Mouse (Mus musculus) heart, postnatal 0 days (tissue): ENCODE data around the gene Veph1. TPM values are rescaled to one million over a fixed set of nuclear protein-coding genes. Genes with fewer than 3 reads are reported as not detected.
"Not testable (repeated sequence)": the region's sequence is repeated elsewhere in the genome, so short reads cannot be mapped to it uniquely, and the experiment has no call there.

ENCODE experiments used
- ATAC-seq: fragments of 200-750 bp; cut with Nextera tagmentation; 2 replicates; pipeline ENCODE4 v1.8.0; 2017; ENCODE audit warnings: low read depth, moderate number of reproducible peaks, moderate library complexity; ENCODE audit not compliant: insufficient read depth
- DNase-seq: peaks from one replicate; pipeline ENCODE4 v3.0.0-alpha.2; 2016; ENCODE audit warnings: low spot score
- H3K27ac ChIP-seq: fragments of 300-500 bp; sonication (generic); 2 replicates; pipeline ENCODE4 v1.5.1; 2014; ENCODE audit warnings: low read depth, mild to moderate bottlenecking
- H3K27me3 ChIP-seq: fragments of 300-500 bp; sonication (generic); 2 replicates; pipeline ENCODE4 v1.6.1; 2014; ENCODE audit warnings: low read length, mixed read lengths; ENCODE audit not compliant: control insufficient read depth, insufficient read depth
- H3K36me3 ChIP-seq: fragments of 300-500 bp; sonication (generic); replicated peaks from 2 replicates; pipeline ENCODE4 v1.6.1; 2014; ENCODE audit warnings: low read length, mixed read lengths; ENCODE audit not compliant: control insufficient read depth, insufficient read depth
- H3K4me1 ChIP-seq: fragments of 300-500 bp; sonication (generic); 2 replicates; pipeline ENCODE4 v1.6.1; 2014; ENCODE audit warnings: antibody characterized with exemption; ENCODE audit not compliant: control insufficient read depth, insufficient read depth
- H3K4me2 ChIP-seq: fragments of 300-500 bp; sonication (generic); 2 replicates; pipeline ENCODE4 v1.6.1; 2014; ENCODE audit warnings: low read depth, mild to moderate bottlenecking, low read length, moderate library complexity
- H3K4me3 ChIP-seq: fragments of 300-500 bp; sonication (generic); 2 replicates; pipeline ENCODE4 v1.5.1; 2014; ENCODE audit warnings: low read depth, low read length
- H3K9ac ChIP-seq: fragments of 300-500 bp; sonication (generic); replicated peaks from 2 replicates; pipeline ENCODE4 v1.6.1; 2014; ENCODE audit warnings: low read depth, low read length, mixed read lengths
- H3K9me3 ChIP-seq: fragments of 300-500 bp; sonication (generic); replicated peaks from 2 replicates; pipeline ENCODE4 v1.6.1; 2016; ENCODE audit warnings: low read length; ENCODE audit not compliant: control insufficient read depth
- CTCF ChIP-seq: IDR thresholded peaks from 2 replicates; pipeline ENCODE4 v1.5.1; 2016; ENCODE audit warnings: antibody characterized with exemption, control low read depth, low read depth
- EP300 ChIP-seq: IDR thresholded peaks from 2 replicates; pipeline ENCODE4 v1.6.1; 2016; ENCODE audit warnings: antibody characterized with exemption, low read depth
- WGBS: fragments of 180-500 bp; shearing (Covaris S2); extraction: QIAGEN DNeasy Blood & Tissue Kit; methylation state at CpG from one replicate; pipeline ENCODE4 v1.1.7; 2014; 5-methylcytosine and 5-hydroxymethylcytosine counted together
- polyA plus RNA-seq: library from polyadenylated mRNA; unstranded; fragments of >200 nt; fragmentation: Nextera tagmentation; extraction: Ambion mirVana; gene quantifications from 2 replicates; pipeline ENCODE4 v1.2.1, GENCODE M21; 2015
- total RNA-seq: library from RNA; depleted of rRNA; stranded (reverse); fragments of >200 nt; gene quantifications from 2 replicates; pipeline ENCODE4 v1.2.3, GENCODE M21; 2014; ENCODE audit warnings: low replicate concordance

Gene Veph1
- total and polyA plus RNA-seq, 2 experiments from 2014 or later, result 0.30 to 2.5 TPM

DNA sequence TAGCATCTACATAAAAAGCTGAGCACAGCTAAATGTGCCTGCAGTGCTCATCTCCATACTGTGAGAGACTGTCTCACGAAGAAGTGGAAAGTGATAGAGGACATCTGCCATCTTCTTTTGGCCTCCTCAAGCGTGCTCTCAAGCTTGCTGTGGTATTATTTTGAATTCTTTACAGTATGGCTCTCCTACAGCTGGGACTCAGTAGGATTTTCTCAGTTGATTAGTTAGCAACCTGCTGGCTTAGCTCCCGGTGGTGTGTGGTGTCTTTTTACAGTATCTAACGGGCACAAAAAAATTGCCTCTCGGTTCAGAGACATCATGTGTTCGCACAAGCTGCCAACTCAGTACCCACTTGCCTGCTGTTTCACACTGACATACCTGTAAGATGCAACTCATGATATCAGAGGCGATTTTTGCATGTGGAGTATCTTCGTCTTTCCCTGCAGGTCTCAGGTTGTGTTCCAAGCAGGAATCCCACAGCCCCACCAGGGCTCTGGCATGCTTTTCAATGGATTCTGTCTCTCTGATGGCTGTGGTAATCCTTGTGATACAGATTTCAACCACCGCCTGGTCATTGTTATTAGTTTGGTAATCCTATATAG lies 42.0 kb downstream of the Veph1 start:
- Histone ChIP-seq H3K9me3 (no peaks in the 10 kb centered on the region), H3K4me3 (no peak overlapping the region), H3K4me2 (no peak overlapping the region), H3K36me3 (no peaks in the 10 kb centered on the region), H3K27ac (no peak overlapping the region), H3K27me3 (no peaks in the 10 kb centered on the region), H3K9ac (no peak overlapping the region), H3K4me1 (0 out of 2 replicates have a peak, but pooled peaks cover 3% of the 10 kb centered on the region)
- no peak for DNase-seq
- TF ChIP-seq CTCF (no peak), EP300 (no peak)
- WGBS, result 76% methylated on average over 9 of the region's 9 CpGs
- no peak for ATAC-seq

- H3K9me3 ChIP-seq, result no peaks in the 10 kb centered on the region
Observed at GRCm38 (mm10) chr3:66251842-66252241, 44.8 kb downstream of the Veph1 start.

DNA sequence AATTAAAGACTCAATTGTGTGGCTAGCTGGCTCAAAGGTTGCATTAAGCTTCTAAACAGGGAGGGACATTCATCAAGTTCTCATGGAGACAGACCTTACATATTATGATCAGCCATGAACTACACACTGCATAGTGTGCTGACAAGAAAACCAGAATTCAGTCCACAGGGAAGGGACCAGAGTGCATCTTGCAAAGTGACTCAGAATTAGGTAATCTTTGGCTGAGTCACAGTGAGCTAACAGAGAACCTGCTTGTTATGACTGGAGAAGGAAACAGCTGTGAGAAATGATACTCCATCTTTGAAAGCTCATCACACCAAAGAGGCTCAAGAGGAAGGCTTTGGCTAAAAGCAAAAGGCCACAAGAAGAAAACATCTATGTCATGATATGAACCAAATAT lies 56.2 kb downstream of the Veph1 start:
- no peaks in the 10 kb centered on the region for H3K9me3 ChIP-seq
- no peak overlapping the region for H3K9ac ChIP-seq
- ATAC-seq, result peak; percentile 64; the same call in 1 of the 2 replicates
- no peak overlapping the region for H3K4me2 ChIP-seq
- no peaks in the 10 kb centered on the region for H3K4me1 ChIP-seq
- TF ChIP-seq CTCF, result no peak
- TF ChIP-seq EP300, result no peak
- no peak overlapping the region for H3K27ac ChIP-seq
- DNase-seq, result peak; percentile 46
- no peaks in the 10 kb centered on the region for H3K36me3 ChIP-seq
- H3K4me3 ChIP-seq, result no peak overlapping the region
- H3K27me3 ChIP-seq, result no peaks in the 10 kb centered on the region

More at GRCm38 (mm10) chr3:66251842-66252241, 44.8 kb downstream of the Veph1 start:
- Histone ChIP-seq H3K4me2 (no peak overlapping the region), H3K27me3 (no peaks in the 10 kb centered on the region), H3K4me1 (0 out of 2 replicates have a peak, but pooled peaks cover 3% of the 10 kb centered on the region), H3K4me3 (no peak overlapping the region), H3K9ac (no peak overlapping the region), H3K27ac (no peak overlapping the region), H3K36me3 (no peaks in the 10 kb centered on the region)
- no peak for TF ChIP-seq EP300
- no peak for TF ChIP-seq CTCF
- 37% methylated on average over 7 of the region's 7 CpGs for WGBS
- ATAC-seq, result no peak
- DNase-seq, result no peak

DNA sequence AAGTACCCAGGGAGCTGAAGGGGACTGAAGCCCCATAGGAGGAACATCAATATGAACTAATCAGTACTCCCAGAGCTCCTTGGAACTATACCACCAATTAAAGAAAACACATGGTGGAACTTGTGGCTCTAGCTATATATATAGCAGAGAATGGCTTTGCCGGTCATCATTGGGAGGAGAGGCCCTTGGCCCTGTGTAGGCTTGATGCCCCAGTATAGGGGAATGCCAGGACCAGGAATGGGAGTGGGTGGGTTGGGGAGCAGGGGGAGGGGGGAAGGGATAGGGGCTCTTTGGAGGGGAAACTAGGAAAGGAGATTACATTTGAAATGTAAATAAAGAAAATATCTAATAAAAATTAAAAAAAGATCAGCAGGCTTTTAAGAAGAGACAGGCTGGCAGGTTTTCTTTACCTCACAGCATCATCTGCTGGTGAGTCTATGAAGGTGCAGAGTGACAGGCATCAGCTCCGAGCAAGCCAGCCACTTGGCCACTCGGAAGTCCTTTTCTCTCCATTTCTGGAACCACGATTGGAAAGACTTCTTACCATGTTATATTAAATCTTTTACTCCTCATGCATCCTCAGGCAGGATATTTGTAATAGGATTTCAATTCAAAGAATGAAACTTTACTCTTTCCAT lies 60.3 kb downstream of the Veph1 start:
- H3K27me3 ChIP-seq, H3K27ac ChIP-seq, H3K4me1 ChIP-seq, ATAC-seq, H3K4me3 ChIP-seq, H3K36me3 ChIP-seq, H3K9ac ChIP-seq, H3K4me2 ChIP-seq, H3K9me3 ChIP-seq: not testable (repeated sequence)
- peak; percentile 75 for TF ChIP-seq CTCF
- WGBS, result 22% methylated on average over 4 of the region's 4 CpGs
- DNase-seq, result peak; percentile 14

DNA sequence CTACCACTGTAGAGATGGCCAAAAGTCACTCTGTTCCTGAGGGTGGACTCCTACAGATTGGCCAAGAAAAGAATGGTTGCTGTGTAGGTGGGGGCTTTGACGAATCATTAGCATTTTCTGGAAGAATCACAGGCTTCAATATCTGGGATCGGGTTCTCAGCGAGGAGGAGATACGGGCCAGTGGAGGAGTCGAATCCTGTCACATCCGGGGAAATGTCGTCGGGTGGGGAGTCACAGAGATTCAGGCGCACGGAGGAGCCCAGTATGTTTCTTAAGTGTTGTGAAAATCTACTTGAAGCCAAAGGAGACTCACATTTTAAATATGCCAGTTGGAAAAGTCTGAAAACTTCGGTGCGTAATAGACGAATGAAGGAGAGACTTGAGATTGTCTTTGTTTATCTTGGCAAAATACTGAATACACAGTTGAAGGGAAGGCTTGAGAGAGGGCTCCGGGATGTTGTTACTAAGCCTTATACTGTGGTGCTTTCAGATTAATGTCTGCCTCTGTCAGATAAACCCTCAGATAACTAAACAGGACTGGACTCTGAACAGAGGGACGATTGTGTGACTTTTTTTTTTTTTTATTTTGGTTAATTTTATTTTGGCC lies 71.6 kb downstream of the Veph1 start:
- peaks cover 10% of the 10 kb centered on the region; the same call in 1 of the 2 replicates for H3K27me3 ChIP-seq
- 0 out of 2 replicates have a peak, but pooled peaks cover 3% of the 10 kb centered on the region for H3K4me1 ChIP-seq
- H3K36me3 ChIP-seq, result no peaks in the 10 kb centered on the region
- TF ChIP-seq EP300 (no peak), CTCF (no peak)
- peak overlapping the region; percentile 23; the same call in 1 of the 2 replicates for H3K4me2 ChIP-seq
- H3K27ac ChIP-seq, result peak overlapping the region; percentile 46; the same call in 1 of the 2 replicates
- H3K9ac ChIP-seq, result no peak overlapping the region
- no peak overlapping the region for H3K4me3 ChIP-seq
- 61% methylated on average over 15 of the region's 15 CpGs for WGBS
- DNase-seq (peak; percentile 41), ATAC-seq (no peak; the same call in 1 of the 2 replicates)
- no peaks in the 10 kb centered on the region for H3K9me3 ChIP-seq
